Mouse (Mus musculus) MEL (cell line): Measurements from ENCODE around the gene Mre11a. TPM values are rescaled to one million over a fixed set of nuclear protein-coding genes. Genes with fewer than 3 reads are reported as not detected.

ENCODE experiments used
- DNase-seq: peaks from one replicate; pipeline ENCODE4 v3.0.0; 2011; ENCODE audit warnings: low read depth, low spot score
- H3K27ac ChIP-seq: 2 replicates; pipeline ENCODE4 v1.5.1; 2012; ENCODE audit warnings: low read depth, mild to moderate bottlenecking, control low read depth, low read length, moderate library complexity; ENCODE audit not compliant: control insufficient read depth
- H3K27me3 ChIP-seq, 2 experiments: fragments of 150-350 bp in 1 of 2; sonication (generic) in 1 of 2; 2 replicates each; pipeline ENCODE4 v1.6.1; 2012; ENCODE audit warnings: low read length in 2 of 2, mild to moderate bottlenecking in 2 of 2, improper control_type of control experiment in 1 of 2, moderate library complexity in 1 of 2; ENCODE audit not compliant: insufficient read depth in 2 of 2, control insufficient read depth in 1 of 2
- H3K36me3 ChIP-seq, 2 experiments: 2 replicates each; pipeline ENCODE4 v1.6.1; 2012 to 2014; ENCODE audit warnings: low read length in 2 of 2, improper control_type of control experiment in 1 of 2, inconsistent platforms in 1 of 2, mild to moderate bottlenecking in 1 of 2; ENCODE audit not compliant: insufficient read depth in 2 of 2, control insufficient read depth in 1 of 2
- H3K4me1 ChIP-seq, 2 experiments: fragments of 150-350 bp in 1 of 2; sonication (generic) in 1 of 2; 2 replicates each; pipeline ENCODE4 v1.6.1; 2012; ENCODE audit warnings: low read length in 2 of 2, improper control_type of control experiment in 1 of 2, mild to moderate bottlenecking in 1 of 2; ENCODE audit not compliant: insufficient read depth in 2 of 2, control insufficient read depth in 1 of 2
- H3K4me3 ChIP-seq, 2 experiments: fragments of 150-350 bp in 1 of 2; sonication (generic) in 1 of 2; 2 replicates each; pipeline ENCODE4 v1.5.1; 2012; ENCODE audit warnings: low read depth in 2 of 2, low read length in 2 of 2, mild to moderate bottlenecking in 2 of 2, moderate library complexity in 2 of 2, control low read depth in 1 of 2, improper control_type of control experiment in 1 of 2; ENCODE audit not compliant: control insufficient read depth in 1 of 2, insufficient read depth in 1 of 2
- H3K79me2 ChIP-seq: 2 replicates; pipeline ENCODE4 v1.6.1; 2012; ENCODE audit warnings: mild to moderate bottlenecking, low read length, moderate library complexity; ENCODE audit not compliant: control insufficient read depth, poor library complexity, insufficient read depth
- H3K9ac ChIP-seq: 2 replicates; pipeline ENCODE4 v1.6.1; 2012; ENCODE audit warnings: low read depth, mild to moderate bottlenecking, control low read depth, low read length, moderate library complexity; ENCODE audit not compliant: control insufficient read depth, poor library complexity, severe bottlenecking
- H3K9me3 ChIP-seq: fragments of 150-350 bp; sonication (generic); replicated peaks from 2 replicates; pipeline ENCODE4 v1.6.1; 2012; ENCODE audit warnings: mild to moderate bottlenecking, low read length, improper control_type of control experiment, moderate library complexity; ENCODE audit not compliant: insufficient read depth
- CHD2 ChIP-seq: IDR thresholded peaks from 2 replicates; pipeline ENCODE4 v1.6.1; 2011; ENCODE audit warnings: low read length, improper control_type of control experiment
- CTCF ChIP-seq, 3 experiments: IDR thresholded peaks in 2 of 3; conservative IDR thresholded peaks in 1 of 3; 2 replicates each; pipeline ENCODE4 v1.5.1; 2011 to 2012; ENCODE audit warnings: low read length in 3 of 3, low read depth in 2 of 3, mild to moderate bottlenecking in 2 of 3, improper control_type of control experiment in 1 of 3, inconsistent platforms in 1 of 3, mixed read lengths in 1 of 3, moderate library complexity in 1 of 3; ENCODE audit not compliant: control insufficient read depth in 1 of 3, insufficient read depth in 1 of 3, poor library complexity in 1 of 3, severe bottlenecking in 1 of 3
- ELF1 ChIP-seq: IDR thresholded peaks from 2 replicates; pipeline ENCODE4 v1.6.1; 2014; ENCODE audit warnings: low read depth, mild to moderate bottlenecking, inconsistent platforms, low read length, improper control_type of control experiment, moderate library complexity
- EP300 ChIP-seq, 2 experiments: IDR thresholded peaks; 2 replicates each; pipeline ENCODE4 v1.6.1; 2011; ENCODE audit warnings: improper control_type of control experiment in 2 of 2, low read length in 2 of 2, low read depth in 1 of 2, mild to moderate bottlenecking in 1 of 2
- GATA1 ChIP-seq: IDR thresholded peaks from 2 replicates; pipeline ENCODE4 v1.6.1; 2011; ENCODE audit warnings: low read depth, low read length, improper control_type of control experiment
- HCFC1 ChIP-seq: IDR thresholded peaks from 2 replicates; pipeline ENCODE4 v1.6.1; 2012; ENCODE audit warnings: low read depth, mild to moderate bottlenecking, inconsistent platforms, low read length, improper control_type of control experiment, moderate library complexity
- MAFK ChIP-seq: IDR thresholded peaks from 2 replicates; pipeline ENCODE4 v1.6.1; 2011; ENCODE audit warnings: low read depth, mild to moderate bottlenecking, low read length, improper control_type of control experiment, borderline replicate concordance
- MAX ChIP-seq: IDR thresholded peaks from 2 replicates; pipeline ENCODE4 v1.6.1; 2011; ENCODE audit warnings: low read length, improper control_type of control experiment
- MYC ChIP-seq: IDR thresholded peaks from 2 replicates; pipeline ENCODE4 v1.6.1; 2011; ENCODE audit warnings: low read depth, mild to moderate bottlenecking, low read length, improper control_type of control experiment, moderate library complexity
- NRF1 ChIP-seq: IDR thresholded peaks from 2 replicates; pipeline ENCODE4 v1.6.1; 2014; ENCODE audit warnings: low read depth, mild to moderate bottlenecking, inconsistent platforms, low read length, improper control_type of control experiment, moderate library complexity; ENCODE audit not compliant: poor library complexity, insufficient read depth, severe bottlenecking
- POLR2A ChIP-seq, 2 experiments: IDR thresholded peaks; 2 replicates each; pipeline ENCODE4 v1.6.1; 2011 to 2012; ENCODE audit warnings: low read length in 2 of 2, mild to moderate bottlenecking in 2 of 2, control low read depth in 1 of 2, improper control_type of control experiment in 1 of 2, low read depth in 1 of 2, moderate library complexity in 1 of 2; ENCODE audit not compliant: control insufficient read depth in 1 of 2, insufficient read depth in 1 of 2, poor library complexity in 1 of 2
- RAD21 ChIP-seq: IDR thresholded peaks from 2 replicates; pipeline ENCODE4 v1.6.1; 2011; ENCODE audit warnings: mild to moderate bottlenecking, low read depth, low read length, improper control_type of control experiment
- RCOR1 ChIP-seq: IDR thresholded peaks from 2 replicates; pipeline ENCODE4 v1.6.1; 2012; ENCODE audit warnings: low read depth, mild to moderate bottlenecking, inconsistent platforms, low read length, improper control_type of control experiment
- SIN3A ChIP-seq: IDR thresholded peaks from 2 replicates; pipeline ENCODE4 v1.6.1; 2012; ENCODE audit warnings: low read length, improper control_type of control experiment, inconsistent platforms
- SMC3 ChIP-seq: IDR thresholded peaks from 2 replicates; pipeline ENCODE4 v1.6.1; 2011; ENCODE audit warnings: low read depth, low read length, improper control_type of control experiment
- TAL1 ChIP-seq: IDR thresholded peaks from 2 replicates; pipeline ENCODE4 v1.6.1; 2012; ENCODE audit warnings: mild to moderate bottlenecking, inconsistent platforms, low read length, moderate library complexity, mixed read lengths
- TBP ChIP-seq: IDR thresholded peaks from 2 replicates; pipeline ENCODE4 v1.8.0; 2011; ENCODE audit warnings: low read depth, low read length, improper control_type of control experiment
- TCF12 ChIP-seq: IDR thresholded peaks from 2 replicates; pipeline ENCODE4 v1.6.1; 2014; ENCODE audit warnings: low read depth, mild to moderate bottlenecking, inconsistent platforms, low read length, improper control_type of control experiment, moderate library complexity
- USF1 ChIP-seq: IDR thresholded peaks from 2 replicates; pipeline ENCODE4 v1.6.1; 2014; ENCODE audit warnings: low read depth, mild to moderate bottlenecking, inconsistent platforms, low read length, improper control_type of control experiment, moderate library complexity
- ZC3H11A ChIP-seq: IDR thresholded peaks from 2 replicates; pipeline ENCODE4 v1.6.1; 2012; ENCODE audit warnings: low read depth, mild to moderate bottlenecking, inconsistent platforms, low read length, improper control_type of control experiment
- ZKSCAN1 ChIP-seq: IDR thresholded peaks from 2 replicates; pipeline ENCODE4 v1.6.1; 2012; ENCODE audit warnings: low read depth, mild to moderate bottlenecking, inconsistent platforms, low read length, improper control_type of control experiment, moderate library complexity
- ZNF384 ChIP-seq: IDR thresholded peaks from 2 replicates; pipeline ENCODE4 v1.6.1; 2012; ENCODE audit warnings: low read depth, mild to moderate bottlenecking, inconsistent platforms, low read length, improper control_type of control experiment
- polyA plus RNA-seq, 2 experiments: library from polyadenylated mRNA; stranded (reverse) in 1 of 2; unstranded in 1 of 2; fragments of >175 nt in 1 of 2; fragments of >200 nt in 1 of 2; gene quantifications; 2 replicates each; pipeline versions ENCODE4 v1.2.1 to v1.2.4; 2012; ENCODE audit warnings: low replicate concordance in 2 of 2, low read depth in 1 of 2; ENCODE audit not compliant: insufficient read length in 2 of 2, insufficient read depth in 1 of 2, missing spikeins in 1 of 2
- total RNA-seq: library from RNA; depleted of rRNA; stranded (reverse); fragments of 300-350 nt; gene quantifications from 2 replicates; pipeline ENCODE4 v1.2.3, GENCODE M21; 2012; rRNA removed

Gene Mre11a
- total and polyA plus RNA-seq, 3 experiments: 88.1 to 288 (median 113) TPM

DNA sequence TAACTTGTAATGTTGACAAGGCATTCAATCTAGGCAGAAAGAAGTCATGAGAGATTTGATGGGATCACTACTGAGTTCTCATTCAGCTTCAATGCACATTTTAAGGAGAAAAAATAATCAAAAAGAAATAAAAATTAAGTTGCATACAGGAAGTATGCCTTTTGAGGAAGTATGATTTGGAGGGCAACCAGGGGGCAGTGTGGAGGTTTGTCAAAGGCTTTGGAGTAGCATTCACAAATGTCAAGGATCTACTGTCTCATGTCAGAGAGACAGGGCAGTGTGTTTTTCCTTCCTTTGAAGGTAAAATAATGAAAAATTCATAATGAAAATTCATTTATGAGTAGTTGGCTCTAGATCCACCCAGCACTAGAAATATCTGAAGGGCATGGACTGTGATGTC is 100.7 kb downstream of the Mre11a start:
- Histone ChIP-seq H3K9me3 (no peaks in the 10 kb centered on the region), H3K79me2 (no peaks in the 10 kb centered on the region), H3K4me3 (no peak overlapping the region), H3K4me1 (peaks cover 4 to 25% of the 10 kb centered on the region in 2 experiments; a peak in 3 of 4 replicates), H3K27ac (no peak overlapping the region), H3K36me3 (peaks cover 0 to 9% of the 10 kb centered on the region in 2 experiments; a peak in 2 of 4 replicates), H3K27me3 (no peaks in the 10 kb centered on the region), H3K9ac (no peak overlapping the region)
- TF ChIP-seq ZC3H11A (peak; percentile 43; the same call in 1 of the 2 replicates), SIN3A (no peak), MYC (0 out of 2 replicates have a peak, but pooled peaks have one; percentile 51), ELF1 (peak; percentile 77), NRF1 (no peak), EP300 (IDR thresholded peaks at IDR 0.05; ENCODE audit: low read depth in 1 of 2, low read length in 2 of 2) (peak in 1 of 2 experiments; percentile 58; a peak in 2 of 4 replicates), ZKSCAN1 (no peak), MAX (peak; percentile 52; the same call in 1 of the 2 replicates), HCFC1 (0 out of 2 replicates have a peak, but pooled peaks have one; percentile 11), CTCF (IDR thresholded peaks at IDR 0.05 in 2 of 3, conservative IDR thresholded peaks at IDR 0.05 in 1 of 3; ENCODE audit: control insufficient read depth in 1 of 3, insufficient read depth in 1 of 3, low read depth in 2 of 3, low read length in 3 of 3, poor library complexity in 1 of 3, severe bottlenecking in 1 of 3) (peak; percentile 35 to 74 (median 43); a peak in 5 of 6 replicates), RAD21 (peak; percentile 57), SMC3 (peak; percentile 76)
- peak; percentile 86 for DNase-seq

DNA sequence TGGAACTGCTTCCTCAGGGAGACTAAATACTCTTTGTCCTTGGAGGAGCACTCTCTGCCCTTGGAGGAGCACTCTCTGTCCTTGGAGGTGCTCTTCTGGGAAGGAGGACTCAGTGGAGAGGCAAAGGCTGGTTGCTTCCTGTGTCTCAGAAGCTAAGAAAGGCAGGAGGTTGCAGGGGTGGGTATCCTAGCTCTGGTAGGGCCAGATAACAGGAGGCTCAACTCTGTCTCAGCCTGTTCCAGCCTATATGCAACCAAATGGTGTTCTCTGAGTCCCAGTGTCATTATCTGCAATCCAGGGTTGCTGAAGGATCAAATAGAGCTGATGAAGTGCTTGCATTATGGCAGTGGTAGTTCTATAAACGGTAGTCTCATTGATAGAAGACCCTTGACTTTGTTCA is 101.5 kb downstream of the Mre11a start:
- no peak overlapping the region for H3K9ac ChIP-seq
- no peaks in the 10 kb centered on the region for H3K79me2 ChIP-seq
- peaks cover 0 to 9% of the 10 kb centered on the region in 2 experiments; a peak in 2 of 4 replicates for H3K36me3 ChIP-seq
- TF ChIP-seq CTCF (IDR thresholded peaks at IDR 0.05 in 2 of 3, conservative IDR thresholded peaks at IDR 0.05 in 1 of 3; ENCODE audit: control insufficient read depth in 1 of 3, insufficient read depth in 1 of 3, low read depth in 2 of 3, low read length in 3 of 3, poor library complexity in 1 of 3, severe bottlenecking in 1 of 3): no peak
- TF ChIP-seq USF1: no peak
- 0 out of 2 replicates have a peak, but pooled peaks have one; percentile 35 for TF ChIP-seq RCOR1
- TF ChIP-seq ZNF384: no peak
- peak; percentile 66 for TF ChIP-seq TAL1
- TF ChIP-seq TCF12: peak; percentile 57
- TF ChIP-seq CHD2: no peak
- no peak for TF ChIP-seq POLR2A (IDR thresholded peaks at IDR 0.05; ENCODE audit: control insufficient read depth in 1 of 2, insufficient read depth in 1 of 2, low read depth in 1 of 2, low read length in 2 of 2, poor library complexity in 1 of 2)
- TF ChIP-seq ELF1: no peak; the same call in 1 of the 2 replicates
- TF ChIP-seq MAFK: no peak
- peak; percentile 87 for TF ChIP-seq GATA1
- peak; percentile 64 to 77 for TF ChIP-seq EP300 (IDR thresholded peaks at IDR 0.05; ENCODE audit: low read depth in 1 of 2, low read length in 2 of 2)
- TF ChIP-seq TBP: 0 out of 2 replicates have a peak, but pooled peaks have one; percentile 16
- no peaks in the 10 kb centered on the region for H3K9me3 ChIP-seq
- H3K4me3 ChIP-seq: no peak overlapping the region
- no peaks in the 10 kb centered on the region for H3K27me3 ChIP-seq
- H3K4me1 ChIP-seq: peaks cover 4 to 25% of the 10 kb centered on the region in 2 experiments; a peak in 3 of 4 replicates
- H3K27ac ChIP-seq: no peak overlapping the region
- peak; percentile 87 for DNase-seq

Other genes starting within 250 kb of the Mre11a start
- 9.1 and 9.3 TPM in 2 replicates for gene Amotl1, start 139.6 kb upstream of the Mre11a start, total RNA-seq
- gene Amotl1, start 139.6 kb upstream of the Mre11a start, polyA plus RNA-seq: 1 to 10 TPM in 1 of 2 experiments, not detected in 1; 7.4 TPM
- gene Piwil4, start 43.9 kb upstream of the Mre11a start, total RNA-seq: 30.8 and 31.7 TPM in 2 replicates
- 10 to 100 TPM in 1 of 2 experiments, not detected in 1; 24.8 TPM for gene Piwil4, start 43.9 kb upstream of the Mre11a start, polyA plus RNA-seq
- gene Fut4, start 32.3 kb upstream of the Mre11a start, total RNA-seq: 7.2 and 8.7 TPM in 2 replicates
- 10 to 100 TPM in 1 of 2 experiments, not detected in 1; 11.2 TPM for gene Fut4, start 32.3 kb upstream of the Mre11a start, polyA plus RNA-seq
- gene 1700012B09Rik, start 13.6 kb upstream of the Mre11a start, total RNA-seq: not detected in 2 replicates
- gene 1700012B09Rik, start 13.6 kb upstream of the Mre11a start, polyA plus RNA-seq: not detected
- 96.4 and 108 TPM in 2 replicates for gene Ankrd49, start 202 bp downstream of the Mre11a start, total RNA-seq
- gene Ankrd49, start 202 bp downstream of the Mre11a start, polyA plus RNA-seq: 100 to 1,000 TPM; 108 to 139 TPM
- 0.04 TPM in 1 of 2 replicates, not detected in the other for gene Gpr83, start 75.6 kb downstream of the Mre11a start, total RNA-seq
- not detected for gene Gpr83, start 75.6 kb downstream of the Mre11a start, polyA plus RNA-seq
- gene Izumo1r, start 119.3 kb downstream of the Mre11a start, total RNA-seq: not detected in 2 replicates
- gene Izumo1r, start 119.3 kb downstream of the Mre11a start, polyA plus RNA-seq: not detected